Mouse (Mus musculus) olfactory bulb, adult 2 months (tissue): ENCODE data around the gene Gpn1.

Source experiments
- CTCF ChIP-seq: fragments of 200-500 bp; IDR thresholded peaks from 2 replicates; pipeline ENCODE4 v1.5.1; 2012; ENCODE audit warnings: low read depth, mild to moderate bottlenecking, low read length, moderate library complexity; ENCODE audit not compliant: insufficient read depth
- POLR2A ChIP-seq: fragments of 200-500 bp; IDR thresholded peaks from 2 replicates; pipeline ENCODE4 v1.6.1; 2012; ENCODE audit warnings: mild to moderate bottlenecking, low read depth, low read length, moderate library complexity; ENCODE audit not compliant: insufficient read depth

GRCm38 (mm10) chr5:31520556-31520955, 26.0 kb downstream of the Gpn1 start:
- TF ChIP-seq POLR2A (no peak), CTCF (no peak)
